Mouse (Mus musculus) urinary bladder, postnatal 14 days (tissue): ENCODE measurements around the gene Pacrg.
A peak's percentile ranks its signal among the peaks of the same experiment; 100 is the strongest.

Experiments used
- DNase-seq: peaks from one replicate; pipeline ENCODE4 v3.0.0; 2021; ENCODE audit warnings: low spot score

The Pacrg gene

DNA sequence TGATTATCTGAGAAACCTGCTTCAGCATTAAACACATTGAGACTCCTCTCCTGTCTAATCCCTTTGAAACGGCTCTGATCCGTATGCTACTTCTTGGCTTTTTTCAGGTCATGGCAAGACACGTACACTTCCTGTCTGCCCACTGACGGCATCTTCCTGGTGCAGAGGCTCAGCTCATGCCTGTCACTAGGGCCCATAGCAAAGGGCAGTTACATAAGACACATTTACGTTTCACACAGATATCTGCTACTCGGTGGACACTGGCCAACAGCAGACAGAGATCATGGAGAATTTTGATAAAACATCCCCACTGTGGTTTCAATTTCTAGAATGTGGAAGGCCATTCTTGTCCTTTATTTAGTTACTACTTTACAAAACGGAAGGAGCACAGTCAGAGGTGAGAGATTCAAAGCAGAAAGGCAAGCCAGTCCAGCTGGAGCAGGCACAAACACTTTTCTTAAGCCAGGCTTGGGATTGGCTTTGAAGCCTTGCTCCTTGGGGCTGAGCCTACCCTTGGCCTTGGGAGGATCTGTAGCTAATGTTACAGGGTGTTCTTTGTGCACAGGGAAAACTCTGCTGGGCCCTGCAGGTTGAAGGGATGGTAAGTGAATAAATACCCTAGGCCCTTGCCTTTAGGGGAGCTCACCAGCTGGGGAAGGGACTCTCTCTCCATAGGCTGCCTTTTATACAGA, 432.9 kb downstream of the Pacrg start:
- no peak for DNase-seq

DNA sequence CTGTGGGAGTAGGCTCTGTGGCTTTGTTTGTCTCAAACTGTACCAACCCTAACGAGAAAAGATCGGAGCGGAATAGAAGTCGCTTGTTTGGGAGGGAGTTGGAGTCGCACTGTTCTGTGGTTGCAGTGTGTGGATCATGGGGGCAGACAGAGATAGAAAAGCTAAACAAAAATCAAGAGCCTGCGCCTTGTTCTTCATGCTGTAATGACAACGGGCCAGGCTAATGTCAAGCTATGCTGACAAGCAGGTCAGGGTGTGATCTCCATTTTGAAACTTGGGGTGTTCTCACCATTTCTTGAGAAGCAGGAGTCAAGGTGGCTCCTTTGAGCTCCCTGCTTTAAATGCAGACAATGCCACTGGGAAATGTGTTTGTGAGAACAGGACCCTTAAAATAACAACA, 433.8 kb downstream of the Pacrg start:
- DNase-seq = no peak

DNA sequence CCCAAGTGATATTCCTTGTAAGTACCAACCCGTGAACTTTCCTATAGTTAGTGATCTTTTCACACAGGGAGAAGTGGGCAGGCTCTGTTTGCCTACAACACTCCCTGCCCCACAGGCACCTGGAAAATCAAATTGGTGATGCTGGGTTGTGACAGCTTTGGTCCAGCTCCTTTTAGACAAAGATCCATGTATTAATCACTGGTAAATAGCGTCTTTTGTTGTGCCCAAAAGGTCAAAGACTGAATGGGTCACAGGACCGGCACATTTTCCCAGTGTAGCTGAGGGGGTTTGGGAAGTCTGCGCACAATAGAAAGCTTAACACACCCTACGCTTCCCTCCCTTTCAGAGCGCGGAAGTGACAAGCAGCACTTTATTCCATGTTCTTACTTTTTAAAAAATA, 434.2 kb downstream of the Pacrg start:
- no peak for DNase-seq

DNA sequence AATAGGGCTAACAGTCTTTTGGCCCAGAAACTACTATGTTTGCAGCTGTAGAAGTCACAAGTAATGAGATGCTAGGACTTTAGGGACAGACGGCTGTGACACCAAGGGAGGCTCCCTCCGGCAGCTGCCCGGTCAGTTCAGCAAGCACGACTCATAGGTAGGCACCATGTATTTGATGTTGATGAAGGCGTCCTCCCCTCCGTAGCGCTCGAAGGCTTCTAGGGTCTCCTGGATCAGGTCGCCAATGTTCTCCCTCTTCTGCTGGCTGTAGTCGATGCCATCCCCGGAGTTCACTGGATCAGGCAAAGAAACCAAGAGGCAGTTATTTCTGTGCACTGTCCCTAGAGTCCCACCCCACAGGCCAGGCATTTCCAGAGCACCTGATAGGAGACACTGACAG, 436.9 kb downstream of the Pacrg start:
- DNase-seq = no peak

DNA sequence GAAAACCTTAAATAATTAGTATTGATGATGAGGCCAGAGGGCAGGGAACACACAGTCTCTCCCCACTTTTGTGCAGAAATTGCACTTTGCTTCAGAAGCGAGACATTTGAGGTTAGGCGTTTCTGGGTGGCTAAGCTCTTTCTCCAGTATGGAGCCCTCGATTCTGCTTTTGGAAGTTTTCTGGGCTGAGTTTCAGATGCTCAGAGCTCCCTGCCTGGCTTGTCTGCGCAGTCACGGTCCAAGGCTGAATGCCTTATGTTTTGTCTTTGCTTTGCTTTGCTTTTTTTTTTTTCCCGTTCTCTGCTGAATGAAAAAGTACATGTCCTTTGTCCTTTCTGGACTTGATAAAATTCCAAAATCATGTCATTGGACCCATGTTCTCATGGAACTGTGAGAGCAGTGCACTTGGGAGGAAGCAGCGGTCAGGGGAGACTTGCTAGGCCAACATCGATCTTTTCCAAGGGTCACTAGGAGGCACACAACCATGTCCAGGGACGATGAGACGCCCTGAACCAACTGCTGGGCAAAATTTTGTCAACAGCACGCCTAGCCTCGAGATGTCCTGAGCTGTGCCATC, 438.0 kb downstream of the Pacrg start:
- no peak for DNase-seq

DNA sequence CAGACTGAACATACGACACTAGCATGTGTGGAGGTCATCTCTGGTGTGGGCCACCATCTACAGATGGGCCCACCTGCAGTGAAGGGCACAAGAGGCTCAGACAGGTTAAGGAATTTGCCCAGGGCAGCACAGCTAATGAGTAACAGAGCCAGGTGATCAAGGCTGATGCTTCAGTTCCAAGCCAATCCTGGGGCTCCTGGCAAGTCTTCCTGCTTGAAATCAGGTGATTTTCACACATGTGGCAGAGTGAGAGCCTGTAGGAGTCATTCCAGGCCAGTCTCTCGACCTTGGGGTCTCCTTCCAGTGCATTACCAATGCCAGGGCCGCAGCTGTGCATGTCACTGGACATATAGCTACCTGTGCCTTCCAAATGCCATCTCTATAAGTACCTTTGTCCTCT, 438.6 kb downstream of the Pacrg start:
- no peak for DNase-seq

DNA sequence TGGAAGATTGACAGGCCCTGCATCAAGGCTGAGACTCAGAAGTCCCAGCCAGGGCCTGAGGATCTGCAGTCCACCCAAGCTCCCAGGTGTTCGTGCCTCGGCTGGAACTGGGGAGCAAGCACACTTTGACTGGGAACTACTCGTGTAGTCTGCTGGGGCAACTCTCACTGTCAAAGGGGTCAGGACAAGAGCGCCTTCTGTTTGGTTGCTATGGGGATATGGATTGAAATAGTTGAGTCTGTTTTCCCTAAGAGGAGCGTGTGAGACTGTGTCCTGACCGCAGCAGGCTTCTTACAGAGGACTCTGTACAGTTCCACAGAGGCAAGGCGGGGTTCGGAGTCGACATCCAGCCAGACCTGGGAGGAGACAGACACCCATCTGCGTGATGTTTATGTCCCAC, 440.4 kb downstream of the Pacrg start:
- no peak for DNase-seq

DNA sequence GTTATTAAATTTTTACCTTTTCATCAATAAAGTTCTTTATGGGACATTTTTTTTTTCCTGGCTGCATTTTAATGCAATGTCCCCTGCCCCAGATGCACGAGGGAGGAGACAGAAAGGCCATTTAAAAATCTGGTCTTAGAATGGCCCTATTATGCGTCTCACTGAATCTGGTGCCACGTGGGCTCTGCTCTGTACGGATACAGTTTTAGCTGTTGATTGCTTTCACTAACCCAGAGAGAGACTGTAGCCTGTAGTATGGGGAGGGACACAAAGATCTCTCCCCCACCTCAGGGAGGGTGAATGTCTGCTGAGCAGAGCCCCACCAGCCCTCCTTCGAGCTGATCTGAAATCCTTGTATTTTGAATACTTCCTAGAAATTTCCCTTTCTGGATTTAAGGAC, 441.2 kb downstream of the Pacrg start:
- no peak for DNase-seq

DNA sequence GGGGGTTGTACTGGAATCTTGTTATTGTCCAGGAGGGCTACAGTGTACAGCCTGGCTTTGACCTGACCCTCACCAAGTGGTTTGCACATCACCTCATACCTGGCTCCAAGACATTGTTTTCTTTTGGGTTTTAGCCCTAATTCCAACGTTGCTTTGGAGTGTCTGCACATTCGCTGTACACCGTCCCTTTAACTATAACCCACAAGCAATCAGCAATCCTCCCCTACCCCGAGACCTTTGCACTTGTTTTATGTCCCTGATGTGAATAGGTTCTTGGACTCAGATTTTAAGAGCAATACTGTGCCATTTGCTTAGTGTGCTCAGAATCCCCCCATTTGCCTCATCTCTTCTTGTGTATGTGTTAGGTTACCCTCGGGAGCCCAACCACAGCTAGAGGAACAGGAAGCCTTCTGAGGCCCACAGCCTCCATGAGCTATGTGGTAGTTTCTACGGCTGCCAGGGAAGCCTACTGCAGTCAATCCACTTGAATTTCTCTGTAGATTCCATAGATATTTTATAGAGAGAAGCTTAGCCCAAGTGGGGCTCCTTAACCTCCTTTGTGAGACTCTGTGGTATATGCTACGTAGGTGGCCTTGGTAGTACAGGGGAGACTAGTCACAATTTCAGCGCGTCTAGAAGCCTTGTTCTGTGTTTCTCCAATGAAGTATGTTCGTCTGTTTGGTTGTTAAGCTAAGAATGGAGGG, 442.0 kb downstream of the Pacrg start:
- no peak for DNase-seq

DNA sequence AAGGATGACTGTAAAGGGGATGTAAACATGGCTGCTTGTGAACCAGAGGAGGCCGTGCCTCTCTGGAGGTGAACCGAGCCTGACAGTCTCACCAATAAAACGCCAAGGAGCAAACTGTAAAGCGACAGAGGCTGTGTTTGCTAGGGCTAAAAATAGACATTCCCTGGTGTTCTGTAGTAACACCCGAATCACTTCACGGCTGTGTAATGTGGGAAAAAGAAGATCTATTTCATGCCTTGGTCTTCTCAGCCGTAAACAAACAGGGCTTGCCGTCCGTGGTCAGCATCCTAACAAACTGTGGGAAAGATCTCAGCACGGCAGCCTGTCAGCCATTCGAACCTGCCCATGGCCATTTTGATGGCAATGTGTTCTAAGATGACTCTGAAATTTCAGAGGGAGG, 442.8 kb downstream of the Pacrg start:
- DNase-seq = no peak

DNA sequence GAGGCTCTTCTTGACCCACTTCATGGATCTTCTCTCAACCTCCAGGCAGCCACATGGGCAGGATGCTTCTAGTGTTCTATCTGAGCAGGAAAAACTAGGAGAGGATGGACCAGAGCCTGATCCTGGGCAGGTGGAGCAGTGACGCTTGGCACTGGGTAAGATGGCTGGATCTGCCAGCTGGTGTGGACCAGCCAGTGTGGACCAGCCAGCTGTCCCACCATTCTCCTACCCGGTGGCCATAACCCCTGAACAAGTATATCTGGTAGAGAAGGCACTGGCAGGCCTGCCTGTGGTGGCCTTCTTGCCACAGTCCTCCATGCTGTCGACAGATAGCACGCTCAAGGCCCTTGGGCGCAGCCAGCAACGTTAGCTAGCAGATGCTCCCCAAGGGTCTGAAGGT, 443.2 kb downstream of the Pacrg start:
- DNase-seq = no peak

DNA sequence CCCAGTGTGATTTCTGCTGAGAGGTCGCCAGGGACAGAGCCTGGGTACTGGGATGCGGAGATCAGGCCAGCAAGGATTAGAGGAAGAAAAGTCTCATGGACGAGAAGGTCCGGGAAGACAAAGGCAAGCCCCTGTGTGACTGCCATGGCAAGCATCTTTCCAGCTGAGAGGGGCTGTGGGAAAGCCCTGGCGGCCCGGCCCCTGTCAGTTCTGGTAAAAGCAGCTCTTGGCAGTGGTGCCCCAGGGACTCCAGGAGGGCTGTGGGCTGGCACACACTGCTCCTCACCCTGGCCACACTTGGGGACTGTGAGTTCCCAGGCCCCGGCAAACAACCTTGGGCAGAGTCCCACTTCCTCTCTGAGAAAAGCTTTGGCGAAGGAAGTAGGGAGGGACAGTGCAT, 445.3 kb downstream of the Pacrg start:
- DNase-seq = no peak

DNA sequence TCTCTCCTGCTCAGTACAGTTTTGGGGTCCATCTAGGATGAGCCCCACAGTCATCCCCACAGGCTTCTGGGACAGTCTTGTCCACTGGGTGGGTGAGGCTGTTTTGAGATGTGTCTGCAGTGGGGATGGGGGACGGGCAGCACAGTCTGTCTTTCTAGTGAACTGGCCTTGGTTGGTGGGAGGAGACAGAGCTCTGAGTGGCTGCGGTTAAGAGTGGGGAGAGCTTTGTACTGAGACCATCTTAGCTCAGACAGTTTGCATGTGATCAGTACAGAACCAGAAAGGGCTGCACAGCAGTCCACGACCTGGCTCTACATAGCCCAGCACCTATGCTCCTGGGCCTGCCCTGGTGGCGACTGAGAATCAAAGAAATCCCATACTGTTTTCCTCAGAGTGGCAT, 446.3 kb downstream of the Pacrg start:
- DNase-seq = no peak

DNA sequence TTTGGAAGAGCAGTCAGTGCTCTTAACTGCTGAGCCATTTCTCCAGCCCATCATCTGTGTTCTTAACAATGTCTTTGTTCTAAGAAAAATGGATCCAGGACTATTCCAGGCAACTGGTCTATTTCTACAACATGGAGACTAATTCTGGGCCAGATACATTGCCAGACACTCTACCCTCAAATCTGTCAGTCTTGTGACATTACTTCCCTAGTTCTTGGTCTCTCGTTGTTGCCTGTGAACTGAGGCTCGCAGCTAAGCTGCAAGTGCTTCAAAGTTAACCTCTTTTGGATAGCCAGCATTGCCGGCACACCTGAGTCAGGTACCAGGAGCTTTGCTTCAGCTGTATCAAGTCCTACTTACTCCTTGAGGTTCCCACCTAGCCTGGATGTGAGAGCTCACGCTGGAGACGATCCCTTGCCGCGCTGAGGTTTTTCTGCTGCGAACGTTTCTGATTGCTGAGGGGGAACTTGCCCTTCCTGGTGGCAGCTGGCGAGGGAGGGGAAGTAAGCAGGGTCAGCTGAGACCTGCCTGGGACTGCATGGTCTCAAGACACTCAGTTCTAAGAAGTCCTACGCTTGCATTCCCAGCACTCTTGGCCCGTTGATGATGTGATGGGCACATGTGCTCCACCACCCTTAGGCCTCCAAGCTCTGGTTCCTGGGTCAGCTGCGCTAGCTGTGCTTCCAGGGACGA, 447.6 kb downstream of the Pacrg start:
- no peak for DNase-seq

DNA sequence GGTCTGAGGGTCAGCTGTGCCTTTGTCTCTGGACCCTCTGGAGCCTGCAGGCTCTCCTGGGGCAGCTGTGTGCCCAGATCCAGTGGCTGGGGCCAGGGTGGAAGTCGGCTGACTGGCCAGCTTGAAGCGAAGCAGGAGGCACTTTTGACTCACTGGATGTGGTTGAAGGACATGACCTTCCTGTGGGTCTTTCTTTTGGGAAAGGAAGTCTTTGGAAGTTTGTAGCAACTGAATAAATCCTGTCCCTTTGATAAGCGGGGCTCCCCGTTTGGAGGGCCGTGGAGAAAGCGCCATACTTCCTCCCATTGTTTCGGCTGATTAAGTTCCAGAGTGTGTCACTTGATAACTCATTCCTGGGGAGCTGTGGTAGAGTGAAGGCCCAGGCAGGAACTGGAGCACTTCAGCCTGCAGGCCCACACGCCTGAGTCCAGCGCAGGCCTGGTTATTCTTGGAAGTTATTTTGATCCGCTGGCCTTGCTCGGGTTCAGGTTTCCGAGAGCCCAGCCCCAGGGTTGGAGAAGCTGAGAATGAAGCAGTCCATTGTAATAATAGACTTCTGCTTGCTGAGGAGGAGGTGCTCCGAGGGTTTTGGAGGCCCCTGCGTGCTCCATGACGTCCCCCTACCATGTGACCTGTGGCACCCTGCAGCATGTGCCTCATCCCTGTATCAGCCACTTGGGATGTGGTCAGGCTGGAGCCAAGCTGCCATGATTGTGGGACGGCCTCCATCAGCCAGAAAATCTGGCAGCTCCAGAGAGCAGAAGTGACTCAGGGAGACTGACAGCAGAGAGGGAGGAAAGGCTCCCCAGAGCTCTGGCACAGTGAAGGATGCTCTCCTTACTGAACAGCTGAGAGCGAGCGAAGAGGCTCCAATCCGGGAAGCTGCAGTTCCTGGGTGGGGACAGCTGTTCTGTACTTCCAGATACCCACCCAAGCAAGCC, 449.6 kb downstream of the Pacrg start:
- no peak for DNase-seq

DNA sequence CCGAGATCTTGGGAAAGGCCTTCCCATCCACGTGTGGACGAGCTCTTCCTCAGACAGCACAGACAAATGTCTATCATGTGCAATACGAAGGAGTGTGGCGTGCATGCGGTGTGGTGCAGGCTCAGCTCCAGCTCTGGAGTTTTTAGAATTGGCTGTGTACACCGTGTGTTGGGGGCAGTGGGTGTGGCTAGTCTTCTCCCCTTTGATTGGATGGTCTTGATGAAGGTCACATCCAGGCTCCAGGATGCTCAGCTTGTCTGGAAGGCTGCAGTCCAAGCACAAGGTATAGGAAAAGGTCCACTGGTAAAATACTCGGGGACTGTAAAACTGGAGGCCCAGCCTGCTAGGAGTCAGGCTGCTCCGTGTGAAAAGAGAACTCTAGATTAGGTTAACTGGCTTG, 450.4 kb downstream of the Pacrg start:
- no peak for DNase-seq

DNA sequence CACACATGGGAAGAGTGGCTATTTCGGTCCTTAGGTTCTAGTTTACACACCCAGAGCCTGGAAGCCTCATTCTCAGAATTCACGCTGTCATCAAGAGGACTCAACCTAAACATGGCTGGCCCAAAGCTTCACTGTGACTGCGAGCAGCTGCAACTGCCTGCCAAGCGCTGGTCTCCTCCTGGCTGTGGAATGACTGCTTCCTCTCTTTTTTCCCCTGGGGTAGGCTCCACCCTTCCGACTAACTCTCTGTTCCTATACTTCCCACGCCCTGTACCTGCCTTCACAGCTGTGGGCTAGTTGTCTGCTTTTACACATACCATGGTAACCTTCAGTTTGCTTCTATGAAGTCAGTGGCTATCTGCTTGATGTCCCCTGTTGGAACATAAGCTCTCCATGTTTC, 453.6 kb downstream of the Pacrg start:
- DNase-seq = no peak

DNA sequence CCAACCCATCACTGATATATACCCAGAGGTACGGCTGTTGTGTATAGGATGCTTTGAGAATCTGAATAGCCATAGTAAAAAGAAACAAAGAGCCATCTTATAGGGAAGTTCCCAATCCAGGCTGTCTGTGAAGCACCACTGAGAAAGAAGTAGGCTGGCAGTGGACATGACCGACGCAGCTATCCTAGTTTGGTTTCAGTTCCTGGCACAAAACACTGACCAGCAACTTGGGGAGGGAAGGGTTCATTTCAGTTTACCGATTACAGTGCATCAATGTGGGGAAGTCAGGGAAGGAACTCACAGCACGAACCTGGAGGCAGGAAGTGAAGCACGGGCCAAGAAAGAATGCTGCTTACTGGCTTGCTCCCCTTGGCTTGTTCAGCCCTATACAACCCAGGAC, 456.7 kb downstream of the Pacrg start:
- no peak for DNase-seq

DNA sequence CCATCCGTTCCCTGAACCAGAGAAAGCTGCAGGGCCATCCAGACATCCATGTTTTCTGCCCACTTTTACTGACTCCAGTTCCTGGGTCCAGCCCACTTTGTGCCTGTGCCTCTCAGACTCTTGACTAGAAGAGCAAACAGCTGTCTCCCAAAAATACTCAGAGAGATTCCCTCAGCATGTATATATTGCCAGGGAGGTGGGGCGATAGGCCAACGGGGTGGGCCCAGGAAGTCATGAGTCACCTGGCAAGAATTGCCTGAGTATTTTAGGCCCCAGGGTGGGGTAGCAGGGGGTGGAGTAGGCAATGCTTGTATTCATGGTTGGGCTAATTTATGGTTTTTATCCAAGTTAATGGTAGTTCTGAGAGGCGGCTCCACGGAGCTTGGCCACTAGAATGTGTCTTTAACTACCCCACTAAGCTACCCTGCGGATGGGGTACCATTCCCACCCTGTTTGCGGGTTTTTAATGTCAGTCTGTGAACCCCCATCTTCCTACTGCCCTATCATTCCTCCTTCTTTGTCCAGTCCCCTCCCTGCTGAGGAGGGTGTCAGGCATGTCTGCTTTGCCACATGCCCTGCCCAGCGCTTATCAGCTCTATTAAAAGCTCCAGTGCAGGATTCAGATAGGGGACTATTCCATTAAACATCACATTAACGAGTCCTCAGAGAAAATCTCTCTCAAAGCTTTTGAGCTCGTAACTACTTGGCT, 461.5 kb downstream of the Pacrg start:
- DNase-seq = peak; percentile 68

DNA sequence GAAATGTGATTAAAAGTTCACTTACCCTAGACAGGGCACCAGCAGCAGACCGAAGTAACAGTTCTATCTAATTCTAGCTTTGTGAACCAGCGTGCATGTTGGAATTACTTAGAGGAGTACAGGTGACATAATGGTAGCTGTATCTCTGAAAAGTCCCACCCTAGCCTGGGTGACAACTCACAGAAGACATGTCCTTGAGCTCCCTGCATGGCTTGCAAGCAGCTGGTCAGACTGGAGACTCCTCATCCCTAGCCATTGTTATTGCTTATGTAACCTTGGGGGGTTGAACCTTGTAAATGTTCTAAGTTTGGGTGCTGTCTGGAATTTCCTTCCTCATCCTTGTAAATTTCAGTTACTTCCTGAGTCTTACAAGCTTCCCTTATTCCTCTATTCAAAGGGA, 462.5 kb downstream of the Pacrg start:
- DNase-seq = no peak

DNA sequence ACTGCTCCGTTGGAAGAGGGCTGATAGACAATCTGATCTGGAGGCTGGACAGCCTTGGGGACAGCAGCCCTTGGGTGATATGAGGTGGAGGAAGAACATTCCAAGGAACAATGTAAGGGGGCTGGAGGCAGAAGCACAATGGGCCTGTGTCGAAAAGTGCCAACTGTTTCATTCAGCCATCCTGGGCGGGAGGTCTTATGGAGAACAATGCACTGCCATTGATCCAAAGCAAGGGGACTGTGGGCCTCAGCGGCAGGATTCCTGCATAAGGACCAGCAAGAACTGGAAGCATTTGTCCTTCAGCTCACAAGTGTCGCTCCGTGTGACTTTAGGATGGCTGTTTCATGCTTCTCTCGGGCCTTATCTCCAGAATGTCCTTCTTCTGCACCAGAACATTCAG, 465.8 kb downstream of the Pacrg start:
- DNase-seq = no peak
